In the genomic region with DNA sequence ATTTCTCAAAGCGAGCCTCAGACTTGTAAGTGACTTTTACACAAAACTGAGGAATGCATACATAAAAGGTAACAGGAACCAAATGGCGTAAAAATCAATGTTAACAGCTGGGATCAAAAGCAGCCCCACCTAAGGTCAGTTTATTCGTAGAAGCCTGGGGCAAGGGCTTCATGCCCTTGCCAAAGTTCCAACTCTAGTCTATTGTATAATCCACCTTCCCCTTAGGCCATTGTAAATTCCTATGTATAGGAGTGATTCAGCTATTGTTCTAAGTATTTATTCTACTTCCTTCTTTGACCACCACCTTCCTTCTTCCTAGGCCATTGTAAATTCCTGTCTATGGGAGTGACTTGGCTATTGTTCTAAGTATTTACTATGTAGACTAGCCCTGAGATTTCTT, we compare ENCODE assay signal across 16 mouse cellular contexts.
"Had no signal": no experiment of that assay in that cellular context is flagged by ENCODE, and none has a peak within 500 bp of the region (broad histone marks: within the 10 kb centered on the region; RNA-seq: fewer than 3 reads in every experiment).

No protein-coding gene starts in this region.

- H3K4me2 ChIP-seq: neural tube, embryonic 13.5 days; neural tube, embryonic 15.5 days; stomach, embryonic 15.5 days had no signal

- DNase-seq: retina, postnatal 1 day; right cerebral cortex, adult 18-20 months; right cerebral cortex, postnatal 14 days; right cerebral cortex, postnatal 25 days; right cerebral cortex, postnatal 4 days; spleen, adult 18-20 months; thymus, adult 18-20 months; thymus, adult 2 months; thymus, postnatal 14 days; thymus, postnatal 25 days; thymus, postnatal 36 days; thymus, postnatal 4 days had no signal

- H3K36me3 ChIP-seq: neural tube, embryonic 13.5 days; neural tube, embryonic 15.5 days; stomach, embryonic 15.5 days had no signal

- H3K9me3 ChIP-seq: neural tube, embryonic 15.5 days; stomach, embryonic 15.5 days had no signal

- H3K4me3 ChIP-seq: neural tube, embryonic 13.5 days; neural tube, embryonic 15.5 days; stomach, embryonic 15.5 days had no signal

- H3K27me3 ChIP-seq: neural tube, embryonic 13.5 days; neural tube, embryonic 15.5 days; stomach, embryonic 15.5 days had no signal

- H3K9ac ChIP-seq: neural tube, embryonic 13.5 days; neural tube, embryonic 15.5 days; stomach, embryonic 15.5 days had no signal

- H3K27ac ChIP-seq: neural tube, embryonic 13.5 days; neural tube, embryonic 15.5 days; stomach, embryonic 15.5 days; stomach, postnatal 0 days had no signal

- H3K4me1 ChIP-seq: neural tube, embryonic 13.5 days; neural tube, embryonic 15.5 days; stomach, embryonic 15.5 days had no signal
